Mouse (Mus musculus) midbrain, embryonic 15.5 days (tissue): ENCODE results near the gene Cdk14. TPM values are rescaled to one million over a fixed set of nuclear protein-coding genes. Genes with fewer than 3 reads are reported as not detected.

Experiments
- ATAC-seq: fragments of 200-750 bp; cut with Nextera tagmentation; replicated peaks from 2 replicates; pipeline ENCODE4 v1.8.0; 2017; ENCODE audit warnings: moderate TSS enrichment
- H3K27ac ChIP-seq: fragments of 300-500 bp; sonication (generic); 2 replicates; pipeline ENCODE4 v1.5.1; 2015; ENCODE audit warnings: mild to moderate bottlenecking, inconsistent platforms
- H3K27me3 ChIP-seq: fragments of 300-500 bp; sonication (generic); replicated peaks from 2 replicates; pipeline ENCODE4 v1.6.1; 2015; ENCODE audit warnings: inconsistent platforms
- H3K36me3 ChIP-seq: fragments of 300-500 bp; sonication (generic); replicated peaks from 2 replicates; pipeline ENCODE4 v1.6.1; 2015; ENCODE audit warnings: inconsistent platforms
- H3K4me1 ChIP-seq: fragments of 300-500 bp; sonication (generic); 2 replicates; pipeline ENCODE4 v1.6.1; 2015; ENCODE audit warnings: inconsistent platforms
- H3K4me2 ChIP-seq: fragments of 300-500 bp; sonication (generic); 2 replicates; pipeline ENCODE4 v1.6.1; 2015; ENCODE audit warnings: inconsistent platforms, mild to moderate bottlenecking, moderate library complexity
- H3K4me3 ChIP-seq: fragments of 300-500 bp; sonication (generic); 2 replicates; pipeline ENCODE4 v1.5.1; 2015; ENCODE audit warnings: mild to moderate bottlenecking, inconsistent platforms
- H3K9ac ChIP-seq: fragments of 300-500 bp; sonication (generic); 2 replicates; pipeline ENCODE4 v1.6.1; 2015; ENCODE audit warnings: mild to moderate bottlenecking, inconsistent platforms
- H3K9me3 ChIP-seq: fragments of 300-500 bp; sonication (generic); 2 replicates; pipeline ENCODE4 v1.6.1; 2016; ENCODE audit warnings: inconsistent platforms
- WGBS: fragments of 180-500 bp; shearing (Covaris S2); methylation state at CpG from one replicate; pipeline ENCODE4 v1.1.7; 2015; ENCODE audit warnings: mixed read lengths; 5-methylcytosine and 5-hydroxymethylcytosine counted together
- polyA plus RNA-seq: library from polyadenylated mRNA; unstranded; fragments of >200 nt; fragmentation: Nextera tagmentation; extraction: Ambion mirVana; gene quantifications from 2 replicates; pipeline ENCODE4 v1.2.1, GENCODE M21; 2015

The Cdk14 gene
- polyA plus RNA-seq, 1 experiment from 2014 or later, result 40.9 TPM

DNA sequence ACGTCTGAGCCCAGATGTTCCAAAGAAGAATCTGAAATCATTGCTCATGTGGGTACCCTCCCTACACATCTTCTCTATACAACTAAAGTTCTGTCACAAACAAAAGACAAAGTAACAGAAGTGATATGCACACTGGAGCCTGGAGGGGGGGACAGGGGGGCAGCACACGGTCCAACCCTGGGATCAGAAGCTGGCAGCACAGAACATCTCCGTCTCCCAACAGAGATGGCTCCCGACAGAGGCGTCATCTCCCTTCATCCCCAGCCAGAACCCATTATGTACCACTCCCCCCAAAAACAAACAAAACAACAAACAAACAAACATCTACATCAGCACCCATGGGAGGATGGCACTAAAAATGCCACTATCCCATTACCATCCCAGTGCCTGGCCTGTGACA is 59.8 kb downstream of the Cdk14 start:
- no peak overlapping the region for H3K9ac ChIP-seq

GRCm38 (mm10) chr5:5359915-5360314 is 60.2 kb downstream of the Cdk14 start:
- no peaks in the 10 kb centered on the region for H3K9me3 ChIP-seq
- WGBS, result 61% methylated on average over 3 of the region's 3 CpGs
- H3K27me3 ChIP-seq, result no peaks in the 10 kb centered on the region

More for the DNA sequence above, 59.8 kb downstream of the Cdk14 start:
- Histone ChIP-seq H3K4me1 (0 out of 2 replicates have a peak, but pooled peaks cover 5% of the 10 kb centered on the region), H3K27ac (no peak overlapping the region), H3K9me3 (no peaks in the 10 kb centered on the region), H3K4me2 (no peak overlapping the region), H3K36me3 (no peaks in the 10 kb centered on the region), H3K27me3 (no peaks in the 10 kb centered on the region), H3K4me3 (no peak overlapping the region)
- ATAC-seq, result no peak
- 80% methylated on average over 5 of the region's 5 CpGs for WGBS

DNA sequence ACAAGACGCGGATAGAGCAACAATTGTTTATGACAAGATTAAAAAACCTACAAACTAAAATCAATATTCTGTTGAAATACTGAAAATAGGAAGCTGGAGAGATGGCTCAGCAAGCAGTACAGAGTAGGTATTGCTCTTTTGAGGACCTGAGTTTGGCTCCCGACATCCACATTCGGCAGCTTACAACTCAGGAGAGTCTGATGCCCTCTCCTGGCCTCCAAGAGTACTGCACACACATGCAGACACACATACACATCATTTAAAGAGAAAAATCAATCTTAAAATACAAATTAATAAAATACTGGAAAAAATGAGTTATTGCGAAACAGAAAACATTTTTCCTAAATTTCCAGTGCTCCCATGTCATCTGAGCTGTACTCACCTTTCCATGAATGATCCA is 60.7 kb downstream of the Cdk14 start:
- Histone ChIP-seq H3K27me3 (no peaks in the 10 kb centered on the region), H3K36me3 (no peaks in the 10 kb centered on the region), H3K4me2 (no peak overlapping the region), H3K9me3 (no peaks in the 10 kb centered on the region), H3K4me3 (no peak overlapping the region), H3K4me1 (0 out of 2 replicates have a peak, but pooled peaks cover 5% of the 10 kb centered on the region), H3K27ac (no peak overlapping the region), H3K9ac (no peak overlapping the region)
- WGBS, result 94% methylated on average over 5 of the region's 5 CpGs
- no peak for ATAC-seq

More at GRCm38 (mm10) chr5:5359915-5360314, 60.2 kb downstream of the Cdk14 start:
- Histone ChIP-seq H3K4me1 (0 out of 2 replicates have a peak, but pooled peaks cover 5% of the 10 kb centered on the region), H3K9ac (no peak overlapping the region), H3K27ac (no peak overlapping the region), H3K4me3 (no peak overlapping the region), H3K36me3 (no peaks in the 10 kb centered on the region), H3K4me2 (no peak overlapping the region)
- no peak for ATAC-seq

DNA sequence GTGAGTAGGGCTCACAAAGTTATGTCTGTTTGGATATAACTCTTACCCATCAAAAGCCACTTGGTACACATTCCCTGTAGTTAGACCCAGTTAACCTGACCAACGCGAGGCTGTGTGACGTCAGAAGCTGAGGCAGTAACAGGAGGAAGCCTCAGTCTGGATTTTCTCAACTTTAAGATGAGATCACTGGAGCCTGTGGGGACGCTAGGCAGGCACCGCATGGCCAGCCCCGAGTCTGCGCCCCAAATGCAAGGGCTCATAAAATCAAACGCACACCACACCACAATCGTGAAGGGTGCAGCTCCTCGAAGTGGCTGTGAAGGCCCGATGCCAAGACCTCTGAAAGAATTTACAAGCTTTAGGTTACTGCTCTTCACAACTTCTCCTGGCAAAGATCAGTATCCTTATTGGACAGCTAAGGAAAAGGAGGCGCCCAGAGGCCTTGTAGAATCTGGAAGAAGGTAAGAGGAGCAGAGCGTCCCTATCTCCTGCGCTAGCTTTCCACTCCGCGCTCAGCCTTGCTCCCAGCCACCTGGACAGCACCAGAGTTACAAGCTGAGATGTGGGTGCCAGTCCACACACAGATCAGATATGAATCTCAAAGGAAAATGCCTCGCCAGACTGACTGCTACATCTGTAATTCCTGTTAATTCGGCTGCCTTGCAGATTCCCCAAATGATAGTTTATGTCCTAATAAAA is 61.9 kb downstream of the Cdk14 start:
- H3K27ac ChIP-seq, result no peak overlapping the region
- H3K27me3 ChIP-seq, result no peaks in the 10 kb centered on the region
- peaks cover 8% of the 10 kb centered on the region; the same call in 1 of the 2 replicates for H3K4me1 ChIP-seq
- no peaks in the 10 kb centered on the region for H3K36me3 ChIP-seq
- H3K4me2 ChIP-seq, result no peak overlapping the region
- WGBS, result 92% methylated on average over 18 of the region's 18 CpGs
- H3K4me3 ChIP-seq, result no peak overlapping the region
- ATAC-seq, result no peak
- H3K9me3 ChIP-seq, result no peaks in the 10 kb centered on the region
- H3K9ac ChIP-seq, result no peak overlapping the region

DNA sequence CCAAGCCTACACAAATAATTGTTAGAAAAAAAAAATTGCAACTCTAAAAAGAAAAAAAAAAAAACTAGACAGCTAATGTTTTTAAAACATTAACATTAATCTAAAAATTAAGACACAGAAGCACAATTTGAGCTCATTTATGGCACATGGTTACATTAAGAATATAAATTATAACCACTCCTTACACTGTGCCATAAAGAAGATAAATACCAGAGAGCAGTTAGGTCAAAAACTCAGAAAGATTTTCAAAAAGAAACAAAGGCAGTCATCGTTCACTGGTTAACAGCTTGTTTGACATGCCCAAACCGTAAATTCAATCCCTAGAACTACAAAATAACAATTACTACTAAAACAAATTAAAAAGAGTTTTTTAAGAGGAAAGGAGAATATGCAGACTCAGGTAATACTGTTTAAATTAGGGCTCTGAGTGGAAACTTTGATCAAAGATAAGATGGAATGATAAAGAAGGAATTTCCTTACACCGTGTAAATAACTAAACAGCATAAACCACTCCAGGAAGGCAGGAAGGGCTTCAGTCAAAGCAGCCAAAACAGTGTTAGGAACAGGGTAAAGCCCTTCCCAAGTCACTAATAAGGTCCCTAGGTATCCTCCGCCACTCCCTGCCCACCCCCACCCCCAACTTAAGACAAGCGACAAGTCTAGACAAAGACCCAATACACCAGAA is 65.3 kb downstream of the Cdk14 start:
- 48% methylated on average over 5 of the region's 5 CpGs for WGBS
- Histone ChIP-seq H3K4me2 (no peak overlapping the region), H3K27ac (no peak overlapping the region), H3K9ac (no peak overlapping the region), H3K36me3 (no peaks in the 10 kb centered on the region), H3K9me3 (no peaks in the 10 kb centered on the region), H3K27me3 (no peaks in the 10 kb centered on the region), H3K4me1 (peaks cover 3% of the 10 kb centered on the region; the same call in 1 of the 2 replicates), H3K4me3 (no peak overlapping the region)
- no peak for ATAC-seq

DNA sequence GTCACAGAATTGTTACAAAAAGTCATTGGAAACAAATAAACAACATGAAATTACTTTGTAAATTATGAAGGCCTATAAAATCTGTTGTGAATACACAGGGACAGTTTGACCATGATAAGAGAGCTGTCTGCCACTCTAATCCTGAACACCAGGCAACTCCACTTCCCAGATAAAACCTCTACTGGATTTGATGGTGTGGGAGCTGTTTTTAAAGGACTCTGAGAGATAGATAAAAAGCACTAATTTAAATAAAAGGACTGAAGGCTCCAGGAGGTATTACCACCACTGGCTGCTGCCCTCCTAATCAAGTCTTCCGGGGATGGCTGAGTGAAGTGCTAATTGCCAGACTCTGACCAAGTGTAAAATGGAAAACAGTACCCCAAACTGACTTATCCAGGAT is 66.2 kb downstream of the Cdk14 start:
- Histone ChIP-seq H3K9me3 (no peaks in the 10 kb centered on the region), H3K36me3 (no peaks in the 10 kb centered on the region), H3K4me3 (no peak overlapping the region), H3K4me2 (no peak overlapping the region), H3K4me1 (peaks cover 3% of the 10 kb centered on the region; the same call in 1 of the 2 replicates), H3K27me3 (no peaks in the 10 kb centered on the region), H3K9ac (no peak overlapping the region), H3K27ac (no peak overlapping the region)
- WGBS, result 23% methylated on average over 1 of the region's 1 CpGs
- no peak for ATAC-seq

- 0 out of 2 replicates have a peak, but pooled peaks cover 2% of the 10 kb centered on the region for H3K9me3 ChIP-seq
- no peak overlapping the region for H3K27ac ChIP-seq
- H3K4me3 ChIP-seq, result no peak overlapping the region
- WGBS, result 89% methylated on average over 5 of the region's 5 CpGs
- H3K27me3 ChIP-seq, result no peaks in the 10 kb centered on the region
- no peaks in the 10 kb centered on the region for H3K36me3 ChIP-seq
- ATAC-seq, result no peak
- no peak overlapping the region for H3K9ac ChIP-seq
- H3K4me1 ChIP-seq, result peaks cover 26% of the 10 kb centered on the region
- H3K4me2 ChIP-seq, result no peak overlapping the region
These were observed 75.5 kb downstream of the Cdk14 start for GRCm38 (mm10) chr5:5344646-5345045.

DNA sequence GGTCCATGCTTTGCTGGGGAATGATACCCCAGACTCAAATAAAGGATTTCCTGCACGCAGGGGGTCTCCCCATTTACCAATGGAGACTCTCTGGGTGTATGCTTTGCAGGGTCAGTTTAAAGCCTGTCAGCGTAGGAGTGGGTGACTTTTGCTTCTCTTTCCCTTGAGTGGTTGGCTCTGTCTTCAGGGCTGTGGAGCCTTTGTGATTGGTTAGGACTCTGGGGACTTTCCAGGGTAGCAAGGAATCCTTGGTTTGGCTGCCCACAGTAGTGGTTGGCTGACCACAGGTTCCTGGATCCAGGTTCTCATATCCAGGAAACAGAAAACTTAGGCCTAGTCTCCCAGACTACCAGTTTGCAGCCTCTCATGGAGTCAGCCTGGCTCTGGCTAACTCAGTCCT is 76.4 kb downstream of the Cdk14 start:
- Histone ChIP-seq H3K4me2 (no peak overlapping the region), H3K27me3 (no peaks in the 10 kb centered on the region), H3K9ac (no peak overlapping the region), H3K4me3 (no peak overlapping the region), H3K9me3 (0 out of 2 replicates have a peak, but pooled peaks cover 2% of the 10 kb centered on the region), H3K4me1 (peaks cover 26% of the 10 kb centered on the region), H3K36me3 (no peaks in the 10 kb centered on the region), H3K27ac (peak overlapping the region; percentile 69)
- no peak for ATAC-seq
- WGBS, result 85% methylated on average over 2 of the region's 2 CpGs

- no peak overlapping the region for H3K4me3 ChIP-seq
- ATAC-seq, result peak; percentile 82
- no peaks in the 10 kb centered on the region for H3K36me3 ChIP-seq
- 44% methylated on average over 2 of the region's 2 CpGs for WGBS
- peak overlapping the region; percentile 69 for H3K27ac ChIP-seq
- no peak overlapping the region for H3K9ac ChIP-seq
- no peak overlapping the region for H3K4me2 ChIP-seq
- 0 out of 2 replicates have a peak, but pooled peaks cover 2% of the 10 kb centered on the region for H3K9me3 ChIP-seq
- H3K27me3 ChIP-seq, result no peaks in the 10 kb centered on the region
- H3K4me1 ChIP-seq, result peaks cover 26% of the 10 kb centered on the region
These were observed 76.8 kb downstream of the Cdk14 start for GRCm38 (mm10) chr5:5343267-5343666.

DNA sequence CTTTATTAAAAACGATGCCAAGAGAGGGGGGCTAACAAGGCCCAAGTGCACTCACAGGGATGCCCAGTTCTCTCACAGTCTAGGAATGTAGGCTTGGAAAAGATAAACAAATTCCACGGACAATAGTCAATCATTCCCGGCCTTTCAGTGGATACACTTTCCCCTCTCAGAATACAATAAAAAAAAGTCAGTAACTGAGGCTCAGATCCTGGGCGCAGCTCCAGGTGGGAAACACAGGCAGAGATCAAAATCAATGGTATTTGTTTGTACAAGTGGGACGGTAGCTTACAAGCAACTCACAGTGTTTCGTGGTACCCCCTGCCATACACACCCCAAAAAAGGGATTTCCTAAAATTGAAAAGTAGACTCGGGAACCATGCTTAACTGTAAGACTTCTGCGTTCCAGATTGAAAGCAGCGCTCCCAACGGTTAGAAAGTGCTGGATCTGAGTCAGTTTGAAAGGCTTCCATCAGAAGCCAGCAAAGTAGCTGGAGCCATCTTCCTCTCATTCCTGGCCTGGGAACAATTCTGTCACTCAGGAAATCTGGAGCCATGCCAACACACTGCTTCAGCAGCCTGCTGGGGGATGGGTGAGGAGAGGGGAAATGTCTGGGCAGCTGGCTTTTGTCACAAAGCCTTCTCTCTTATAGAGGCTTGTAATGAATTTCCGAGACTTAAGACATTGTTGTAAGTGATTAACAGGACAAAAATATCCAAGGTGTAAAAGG is 77.5 kb downstream of the Cdk14 start:
- H3K27ac ChIP-seq, result peak overlapping the region; percentile 69
- no peak overlapping the region for H3K4me3 ChIP-seq
- H3K27me3 ChIP-seq, result no peaks in the 10 kb centered on the region
- ATAC-seq, result peak; percentile 91
- no peaks in the 10 kb centered on the region for H3K36me3 ChIP-seq
- no peaks in the 10 kb centered on the region for H3K9me3 ChIP-seq
- H3K4me2 ChIP-seq, result 0 out of 2 replicates have a peak overlapping the region, but pooled peaks have one; percentile 7
- 31% methylated on average over 11 of the region's 11 CpGs for WGBS
- peaks cover 26% of the 10 kb centered on the region for H3K4me1 ChIP-seq
- no peak overlapping the region for H3K9ac ChIP-seq

DNA sequence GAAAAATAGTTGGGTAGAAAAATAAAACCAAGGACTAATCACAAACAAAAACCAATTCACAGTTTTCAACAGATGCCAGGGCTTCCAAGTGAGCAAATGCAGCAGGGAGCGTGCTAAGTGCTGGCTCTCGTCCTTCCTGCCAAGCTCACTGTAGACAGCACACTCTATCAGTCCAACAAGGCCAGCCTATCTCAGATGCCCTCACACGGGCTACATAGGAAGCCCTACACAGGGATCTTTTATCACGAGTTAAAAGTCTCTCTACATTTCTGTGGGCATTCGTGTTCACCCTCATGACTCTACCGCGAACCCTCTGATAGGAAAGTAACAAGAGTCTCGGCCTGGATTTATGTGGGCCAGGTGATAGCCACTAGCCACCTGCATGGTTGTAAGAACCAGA is 78.5 kb downstream of the Cdk14 start:
- Histone ChIP-seq H3K4me2 (no peak overlapping the region), H3K36me3 (no peaks in the 10 kb centered on the region), H3K4me3 (no peak overlapping the region), H3K4me1 (peaks cover 26% of the 10 kb centered on the region), H3K9me3 (no peaks in the 10 kb centered on the region), H3K27ac (peak overlapping the region; percentile 45; the same call in 1 of the 2 replicates), H3K27me3 (no peaks in the 10 kb centered on the region), H3K9ac (no peak overlapping the region)
- WGBS, result 88% methylated on average over 8 of the region's 8 CpGs
- ATAC-seq, result no peak

- no peak overlapping the region for H3K4me3 ChIP-seq
- H3K4me1 ChIP-seq, result no peaks in the 10 kb centered on the region
- H3K4me2 ChIP-seq, result no peak overlapping the region
- no peak overlapping the region for H3K9ac ChIP-seq
- H3K27me3 ChIP-seq, result no peaks in the 10 kb centered on the region
- H3K27ac ChIP-seq, result no peak overlapping the region
- no peaks in the 10 kb centered on the region for H3K36me3 ChIP-seq
- no peak for ATAC-seq
- WGBS, result 91% methylated on average over 8 of the region's 8 CpGs
- H3K9me3 ChIP-seq, result no peaks in the 10 kb centered on the region
These were observed 86.2 kb downstream of the Cdk14 start for GRCm38 (mm10) chr5:5333916-5334315.
